9 mouse cellular contexts compared by ENCODE assay signal in the genomic region with DNA sequence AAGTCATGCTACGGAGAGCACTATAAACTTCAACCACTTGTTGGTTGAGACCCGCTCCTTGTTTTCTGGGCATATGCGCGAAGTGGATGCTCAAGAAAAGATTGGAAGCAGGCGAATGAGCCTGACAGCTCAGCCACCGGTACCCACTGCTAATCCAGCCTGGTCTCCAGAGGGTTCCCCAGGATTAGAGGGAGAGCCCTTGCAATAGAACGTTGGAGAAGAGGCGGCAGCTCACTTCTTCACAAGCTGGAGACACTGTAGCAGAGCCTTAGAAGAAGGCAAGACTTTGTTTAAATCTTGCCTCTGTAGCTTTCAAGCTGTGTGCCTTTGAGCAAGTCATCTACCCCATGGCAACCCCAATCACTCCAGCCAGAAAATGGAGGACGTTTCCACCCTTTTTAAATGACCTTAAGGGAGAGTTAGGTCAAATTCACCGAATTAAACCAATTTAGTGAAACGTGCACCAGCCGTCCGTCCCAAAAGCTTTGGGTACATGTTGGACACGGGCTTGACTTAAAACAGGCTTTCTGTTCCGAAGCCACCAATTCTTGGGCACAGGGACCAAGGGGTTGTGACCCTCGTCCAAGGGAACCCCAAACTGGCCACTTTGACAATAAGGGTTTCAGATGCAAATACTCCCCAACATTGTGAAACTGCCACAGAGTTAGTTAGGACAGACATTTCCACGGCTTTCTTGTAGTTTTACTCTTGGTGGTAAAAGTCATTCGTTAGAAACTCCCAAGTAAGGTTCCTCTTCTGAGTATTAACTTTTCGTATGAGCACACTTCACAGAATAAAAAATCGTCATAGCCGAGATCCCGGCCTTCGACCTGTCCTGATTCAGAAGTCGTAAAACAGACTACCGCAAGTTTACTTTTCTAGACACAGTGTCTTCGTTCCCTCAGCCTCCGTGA. TPM values are rescaled to one million over a fixed set of nuclear protein-coding genes. Genes with fewer than 3 reads are reported as not detected.
A peak's percentile ranks its signal among the peaks of the same experiment; 100 is the strongest.
DNase-seq lines count a peak whose midpoint lies in the region; ATAC-seq and TF ChIP-seq lines count a peak whose summit lies in the region.
"Had no signal": no experiment of that assay in that cellular context is flagged by ENCODE, and none has a peak within 500 bp of the region (broad histone marks: within the 10 kb centered on the region; RNA-seq: fewer than 3 reads in every experiment).

No protein-coding gene starts in this region.

- H3K4me1 ChIP-seq in heart, embryonic 14.5 days (ENCODE audit: control insufficient read depth in 2 of 2, insufficient read depth in 2 of 2, low read length in 2 of 2) = peaks cover 39 to 48% of the 10 kb centered on the region in 2 experiments
- H3K4me1 ChIP-seq in bone marrow macrophage, adult 2 months (ENCODE audit: control insufficient read depth, insufficient read depth, low read length) = peaks cover 32% of the 10 kb centered on the region
- peaks cover 15% of the 10 kb centered on the region; the same call in 1 of the 2 replicates for H3K4me1 ChIP-seq in hindbrain, postnatal 0 days (ENCODE audit: insufficient read depth, low read length)
- H3K4me1 ChIP-seq in midbrain, embryonic 16.5 days (ENCODE audit: control insufficient read depth, insufficient read depth, low read length) = peaks cover 35% of the 10 kb centered on the region

- DNase-seq in heart, postnatal 10 days = no peak
- DNase-seq in hindbrain, postnatal 0 days (ENCODE audit: low spot score) = no peak
- DNase-seq in layer of hippocampus, postnatal 25 days (ENCODE audit: extremely low spot score in 1 of 2, low spot score in 1 of 2) = no peak
- DNase-seq in left cerebral cortex, postnatal 4 days = no peak

- H3K27me3 ChIP-seq in heart, embryonic 14.5 days (ENCODE audit: control insufficient read depth, insufficient read depth, low read length) = no peaks in the 10 kb centered on the region
- H3K27me3 ChIP-seq in hindbrain, postnatal 0 days (ENCODE audit: insufficient read depth, low read length) = peaks cover 9% of the 10 kb centered on the region; the same call in 1 of the 2 replicates
- peaks cover 7% of the 10 kb centered on the region for H3K27me3 ChIP-seq in midbrain, embryonic 16.5 days (ENCODE audit: control insufficient read depth, insufficient read depth, low read depth, low read length)
- H3K27me3 ChIP-seq: Patski had no signal

- TF ChIP-seq POLR2A in bone marrow macrophage, adult 2 months (IDR thresholded peaks at IDR 0.05; ENCODE audit: borderline replicate concordance, low read depth, low read length) = no peak

- WGBS in heart, embryonic 14.5 days = 8% methylated on average over 27 of the region's 27 CpGs
- 3% methylated on average over 27 of the region's 27 CpGs for WGBS in hindbrain, postnatal 0 days
- WGBS in midbrain, embryonic 16.5 days = 2% methylated on average over 27 of the region's 27 CpGs

- H3K4me2 ChIP-seq in heart, embryonic 14.5 days (ENCODE audit: low read length) = peak overlapping the region; percentile 86
- H3K4me2 ChIP-seq in hindbrain, postnatal 0 days (ENCODE audit: low read depth, low read length) = peak overlapping the region; percentile 92
- H3K4me2 ChIP-seq in midbrain, embryonic 16.5 days (ENCODE audit: low read length) = peak overlapping the region; percentile 82

- H3K4me3 ChIP-seq in heart, embryonic 14.5 days (ENCODE audit: control insufficient read depth in 1 of 2, insufficient read depth in 1 of 2, low read depth in 1 of 2, low read length in 2 of 2) = peak overlapping the region; percentile 81 to 90
- peak overlapping the region; percentile 75 for H3K4me3 ChIP-seq in bone marrow macrophage, adult 2 months (ENCODE audit: insufficient read depth, low read length)
- peak overlapping the region; percentile 62 for H3K4me3 ChIP-seq in hindbrain, postnatal 0 days (ENCODE audit: low read length)
- peak overlapping the region; percentile 72 for H3K4me3 ChIP-seq in midbrain, embryonic 16.5 days (ENCODE audit: low read depth, low read length)

- intact Hi-C loops in heart, postnatal 10 days (cut with DNase I) = loop anchor here (5.0 kb wide), 1 partner anchor 36 kb away; no protein-coding TSS in a partner anchor
- intact Hi-C loops in left cerebral cortex, postnatal 4 days (cut with DNase I) = loop anchor here (5.0 kb wide), 1 partner anchor 36 kb away; no protein-coding TSS in a partner anchor

- H3K27ac ChIP-seq in heart, embryonic 14.5 days (replicated peaks in 1 of 2; ENCODE audit: control insufficient read depth in 1 of 2, insufficient read depth in 1 of 2, low read depth in 2 of 2, low read length in 2 of 2) = peak overlapping the region; percentile 90 to 92
- peak overlapping the region; percentile 37 for H3K27ac ChIP-seq in bone marrow macrophage, adult 2 months (ENCODE audit: insufficient read depth, low read depth, low read length)
- no peak overlapping the region for H3K27ac ChIP-seq in hindbrain, postnatal 0 days
- no peak overlapping the region for H3K27ac ChIP-seq in midbrain, embryonic 16.5 days (ENCODE audit: low read length)

- no peak for TF ChIP-seq CTCF in bone marrow macrophage, adult 2 months (IDR thresholded peaks at IDR 0.05; ENCODE audit: low read depth, low read length)
- TF ChIP-seq CTCF in hindbrain, postnatal 0 days (IDR thresholded peaks at IDR 0.05; ENCODE audit: low read depth) = no peak

- ATAC-seq in heart, embryonic 14.5 days (ENCODE audit: insufficient number of reproducible peaks, insufficient read depth, low FRiP score, low read depth) = no peak
- no peak for ATAC-seq in hindbrain, postnatal 0 days
- ATAC-seq in midbrain, embryonic 16.5 days = no peak
- ATAC-seq in frontal cortex, adult (ENCODE audit: low TSS enrichment) = no peak

- peak overlapping the region; percentile 96 for H3K9ac ChIP-seq in heart, embryonic 14.5 days (ENCODE audit: low read length)
- H3K9ac ChIP-seq in hindbrain, postnatal 0 days (replicated peaks; ENCODE audit: low read length) = no peak overlapping the region; the same call in 1 of the 2 replicates
- peak overlapping the region; percentile 83 for H3K9ac ChIP-seq in midbrain, embryonic 16.5 days (ENCODE audit: low read depth, low read length)

- peaks cover 8% of the 10 kb centered on the region for H3K36me3 ChIP-seq in heart, embryonic 14.5 days (ENCODE audit: control insufficient read depth, insufficient read depth, low read length)
- H3K36me3 ChIP-seq in hindbrain, postnatal 0 days (ENCODE audit: insufficient read depth, low read length) = no peaks in the 10 kb centered on the region; the same call in 1 of the 2 replicates
- no peaks in the 10 kb centered on the region for H3K36me3 ChIP-seq in midbrain, embryonic 16.5 days (ENCODE audit: control insufficient read depth, insufficient read depth, low read length)

- H3K9me3 ChIP-seq in heart, embryonic 14.5 days (ENCODE audit: control insufficient read depth, low read length) = no peaks in the 10 kb centered on the region
- H3K9me3 ChIP-seq in hindbrain, postnatal 0 days (ENCODE audit: low read length) = no peaks in the 10 kb centered on the region
- H3K9me3 ChIP-seq in midbrain, embryonic 16.5 days (replicated peaks; ENCODE audit: control insufficient read depth, low read length, poor library complexity, severe bottlenecking) = no peaks in the 10 kb centered on the region

RNA-seq across cellular contexts. Expression of a gene that starts 2.2 kb away (rescaled TPM):
- polyA plus RNA-seq in heart, embryonic 14.5 days (2014; fragmentation: Nextera tagmentation; extraction: Ambion mirVana) = 3.2 and 3.3 TPM in 2 replicates
- 10 to 100 TPM; 55.8 to 61.7 TPM for total RNA-seq in heart, postnatal 10 days (2021)
- polyA plus RNA-seq in bone marrow macrophage, adult 2 months (2012; ENCODE audit: insufficient read depth, insufficient read length, missing spikeins) = 40.4 and 48.7 TPM in 2 replicates
- 43.9 and 60.8 TPM in 2 replicates for total RNA-seq in hindbrain, postnatal 0 days (2014; rRNA removed)
- 1.5 and 1.7 TPM in 2 replicates for polyA plus RNA-seq in hindbrain, postnatal 0 days (2015; fragmentation: Nextera tagmentation; extraction: Ambion mirVana)
- 3.3 and 3.5 TPM in 2 replicates for polyA plus RNA-seq in midbrain, embryonic 16.5 days (2015; fragmentation: Nextera tagmentation; extraction: Ambion mirVana)
- total RNA-seq in layer of hippocampus, postnatal 25 days (2021) = 100 to 1,000 TPM in 1 of 2 experiments, 10 to 100 TPM in 1; 88.5 to 105 TPM
- total RNA-seq in left cerebral cortex, postnatal 4 days (2021) = 10 to 100 TPM; 60.2 to 67.1 TPM

RNA-seq across cellular contexts. Expression of a gene that starts 24.6 kb away (rescaled TPM):
- polyA plus RNA-seq in heart, embryonic 14.5 days (2014; fragmentation: Nextera tagmentation; extraction: Ambion mirVana) = 52.6 and 63.2 TPM in 2 replicates
- 100 to 1,000 TPM; 120 TPM for total RNA-seq in heart, postnatal 10 days (2021)
- 45.2 and 50.2 TPM in 2 replicates for polyA plus RNA-seq in bone marrow macrophage, adult 2 months (2012; ENCODE audit: insufficient read depth, insufficient read length, missing spikeins)
- 21.2 and 24.0 TPM in 2 replicates for total RNA-seq in hindbrain, postnatal 0 days (2014; rRNA removed)
- polyA plus RNA-seq in hindbrain, postnatal 0 days (2015; fragmentation: Nextera tagmentation; extraction: Ambion mirVana) = 47.6 and 52.0 TPM in 2 replicates
- 24.4 and 29.8 TPM in 2 replicates for polyA plus RNA-seq in midbrain, embryonic 16.5 days (2015; fragmentation: Nextera tagmentation; extraction: Ambion mirVana)
- 10 to 100 TPM; 47.0 to 55.1 TPM for total RNA-seq in layer of hippocampus, postnatal 25 days (2021)
- 10 to 100 TPM; 25.8 to 28.5 TPM for total RNA-seq in left cerebral cortex, postnatal 4 days (2021)

RNA-seq across cellular contexts. Expression of a gene that starts 31.5 kb away (rescaled TPM):
- polyA plus RNA-seq in heart, embryonic 14.5 days (2014; fragmentation: Nextera tagmentation; extraction: Ambion mirVana) = 0.77 and 1.00 TPM in 2 replicates
- total RNA-seq in heart, postnatal 10 days (2021) = 1 to 10 TPM in 1 of 2 experiments, under 1 TPM in 1; 0.57 to 1.0 TPM
- polyA plus RNA-seq in bone marrow macrophage, adult 2 months (2012; ENCODE audit: insufficient read depth, insufficient read length, missing spikeins) = 2.5 and 3.0 TPM in 2 replicates
- total RNA-seq in hindbrain, postnatal 0 days (2014; rRNA removed) = 11.0 and 12.0 TPM in 2 replicates
- 2.3 and 2.4 TPM in 2 replicates for polyA plus RNA-seq in hindbrain, postnatal 0 days (2015; fragmentation: Nextera tagmentation; extraction: Ambion mirVana)
- polyA plus RNA-seq in midbrain, embryonic 16.5 days (2015; fragmentation: Nextera tagmentation; extraction: Ambion mirVana) = 1.2 and 1.3 TPM in 2 replicates
- total RNA-seq in layer of hippocampus, postnatal 25 days (2021) = 10 to 100 TPM; 28.8 to 34.3 TPM
- 1 to 10 TPM; 5.6 to 6.3 TPM for total RNA-seq in left cerebral cortex, postnatal 4 days (2021)

RNA-seq across cellular contexts. Expression of a gene that starts 39.3 kb away (rescaled TPM):
- polyA plus RNA-seq in heart, embryonic 14.5 days (2014; fragmentation: Nextera tagmentation; extraction: Ambion mirVana) = 12.5 and 14.5 TPM in 2 replicates
- 10 to 100 TPM; 21.4 to 21.7 TPM for total RNA-seq in heart, postnatal 10 days (2021)
- polyA plus RNA-seq in bone marrow macrophage, adult 2 months (2012; ENCODE audit: insufficient read depth, insufficient read length, missing spikeins) = 12.3 and 13.6 TPM in 2 replicates
- total RNA-seq in hindbrain, postnatal 0 days (2014; rRNA removed) = 11.3 and 18.0 TPM in 2 replicates
- polyA plus RNA-seq in hindbrain, postnatal 0 days (2015; fragmentation: Nextera tagmentation; extraction: Ambion mirVana) = 13.3 and 14.8 TPM in 2 replicates
- 18.2 and 19.1 TPM in 2 replicates for polyA plus RNA-seq in midbrain, embryonic 16.5 days (2015; fragmentation: Nextera tagmentation; extraction: Ambion mirVana)
- 10 to 100 TPM; 19.7 to 27.9 TPM for total RNA-seq in layer of hippocampus, postnatal 25 days (2021)
- 100 to 1,000 TPM; 100 to 104 TPM for total RNA-seq in left cerebral cortex, postnatal 4 days (2021)

RNA-seq across cellular contexts. Expression of a gene that starts 42.2 kb away (rescaled TPM):
- polyA plus RNA-seq in heart, embryonic 14.5 days (2014; fragmentation: Nextera tagmentation; extraction: Ambion mirVana) = 430 and 441 TPM in 2 replicates
- 100 to 1,000 TPM; 184 to 186 TPM for total RNA-seq in heart, postnatal 10 days (2021)
- 125 and 142 TPM in 2 replicates for polyA plus RNA-seq in bone marrow macrophage, adult 2 months (2012; ENCODE audit: insufficient read depth, insufficient read length, missing spikeins)
- 453 and 498 TPM in 2 replicates for total RNA-seq in hindbrain, postnatal 0 days (2014; rRNA removed)
- 499 and 523 TPM in 2 replicates for polyA plus RNA-seq in hindbrain, postnatal 0 days (2015; fragmentation: Nextera tagmentation; extraction: Ambion mirVana)
- 387 and 401 TPM in 2 replicates for polyA plus RNA-seq in midbrain, embryonic 16.5 days (2015; fragmentation: Nextera tagmentation; extraction: Ambion mirVana)
- 100 to 1,000 TPM; 125 to 144 TPM for total RNA-seq in layer of hippocampus, postnatal 25 days (2021)
- total RNA-seq in left cerebral cortex, postnatal 4 days (2021) = 100 to 1,000 TPM; 168 to 172 TPM

Comparison
In these comparisons a context has a peak if more than half of its experiments do, and no peak if none do; other contexts are left out.
1. H3K27ac ChIP-seq: peak in heart, embryonic 14.5 days (2 of 2) and bone marrow macrophage, adult 2 months (single experiment); none in hindbrain, postnatal 0 days (single experiment) and midbrain, embryonic 16.5 days (single experiment).
2. Peak in every context shown above with its lines, with median percentiles within 50 percentile points of each other: H3K4me2 ChIP-seq and H3K4me3 ChIP-seq.